Mouse (Mus musculus) G1E (cell line): ENCODE data around the gene Mtcl1.

Source experiments
- CTCF ChIP-seq: IDR thresholded peaks from 2 replicates; pipeline ENCODE4 v1.5.1; 2012; ENCODE audit warnings: low read depth, low read length, inconsistent platforms, mixed read lengths
- GATA2 ChIP-seq: IDR thresholded peaks from 2 replicates; pipeline ENCODE4 v1.6.1; 2012; ENCODE audit warnings: low read depth, low read length, inconsistent platforms, borderline replicate concordance

DNA sequence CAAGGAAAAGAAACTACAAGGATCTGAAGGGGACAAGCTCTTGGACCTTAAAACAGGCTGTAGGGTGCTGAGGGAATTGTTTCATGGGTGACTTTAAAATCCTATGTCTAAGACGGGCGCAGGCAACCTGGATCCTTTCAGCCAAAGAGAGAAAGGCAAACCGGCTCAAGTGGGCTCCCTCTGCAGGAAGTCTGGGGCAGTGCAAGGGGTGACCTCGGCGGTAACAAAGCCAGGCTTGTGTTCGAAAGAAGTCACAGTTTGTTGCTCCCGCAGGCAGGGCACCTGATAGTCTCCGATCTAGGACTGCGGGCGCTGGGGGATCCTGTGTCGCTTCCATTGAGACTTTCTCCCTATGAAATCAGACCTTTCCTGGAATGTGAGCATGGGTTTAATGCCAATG lies 36.2 kb upstream of the Mtcl1 start:
- no peak for TF ChIP-seq GATA2
- peak; percentile 21; the same call in 1 of the 2 replicates for TF ChIP-seq CTCF
